Comparison of ENCODE assay signal across 22 mouse cellular contexts in genomic region chr8:92950639-92951371, GRCm38 (mm10). TPM values are rescaled to one million over a fixed set of nuclear protein-coding genes. Genes with fewer than 3 reads are reported as not detected.
"Had no signal": no experiment of that assay in that cellular context is flagged by ENCODE, and none has a peak within 500 bp of the region (broad histone marks: within the 10 kb centered on the region; RNA-seq: fewer than 3 reads in every experiment).

No protein-coding gene starts in this region.

- ATAC-seq: liver, postnatal 0 days; midbrain, embryonic 13.5 days; midbrain, embryonic 15.5 days had no signal

- H3K9me3 ChIP-seq: liver, embryonic 13.5 days; liver, embryonic 15.5 days; midbrain, embryonic 13.5 days; midbrain, embryonic 15.5 days; neural tube, embryonic 12.5 days had no signal

- H3K9ac ChIP-seq: liver, embryonic 13.5 days; liver, embryonic 15.5 days; liver, postnatal 0 days; midbrain, embryonic 13.5 days; midbrain, embryonic 15.5 days; neural tube, embryonic 12.5 days had no signal

- H3K4me1 ChIP-seq: liver, embryonic 13.5 days; liver, embryonic 15.5 days; megakaryocyte, embryonic 14.5 days; midbrain, embryonic 13.5 days; midbrain, embryonic 15.5 days; neural tube, embryonic 12.5 days had no signal

- DNase-seq: liver; liver, embryonic 13.5 days; liver, postnatal 0 days; retina, postnatal 1 day; right cerebral cortex, adult 18-20 months; right cerebral cortex, postnatal 25 days; right cerebral cortex, postnatal 4 days; spleen, adult 18-20 months; thymus, adult 18-20 months; thymus, postnatal 14 days; thymus, postnatal 36 days had no signal

- H3K27me3 ChIP-seq: liver, embryonic 13.5 days; liver, embryonic 15.5 days; megakaryocyte, embryonic 14.5 days; midbrain, embryonic 13.5 days; midbrain, embryonic 15.5 days; neural tube, embryonic 12.5 days had no signal

- H3K4me3 ChIP-seq: liver, embryonic 13.5 days; liver, embryonic 15.5 days; megakaryocyte, embryonic 14.5 days; midbrain, embryonic 13.5 days; midbrain, embryonic 15.5 days; neural tube, embryonic 12.5 days had no signal

- H3K36me3 ChIP-seq: liver, embryonic 13.5 days; liver, embryonic 15.5 days; midbrain, embryonic 13.5 days; midbrain, embryonic 15.5 days; neural tube, embryonic 12.5 days had no signal

- H3K4me2 ChIP-seq: liver, embryonic 11.5 days; liver, embryonic 13.5 days; liver, embryonic 15.5 days; midbrain, embryonic 11.5 days; midbrain, embryonic 13.5 days; midbrain, embryonic 15.5 days; neural tube, embryonic 12.5 days had no signal

- H3K27ac ChIP-seq: liver, embryonic 13.5 days; liver, embryonic 15.5 days; macrophage; midbrain, embryonic 13.5 days; midbrain, embryonic 15.5 days; neural tube, embryonic 12.5 days had no signal

RNA-seq across cellular contexts. Expression of gene Slc6a2, which starts 9.1 kb away (rescaled TPM):
- total RNA-seq: neutrophil, adult 5-6 weeks had no signal
- polyA plus RNA-seq: liver, embryonic 13.5 days; liver, postnatal 0 days; macrophage; midbrain, embryonic 11.5 days; neural tube, embryonic 14.5 days; small intestine, adult 2 months had no signal

RNA-seq across cellular contexts. Expression of gene Capns2, which starts 49.6 kb away (rescaled TPM):
- polyA plus RNA-seq: liver, embryonic 13.5 days; liver, postnatal 0 days; macrophage; small intestine, adult 2 months had no signal
